Mouse (Mus musculus): ENCODE data around the gene Ifit2. TPM values are rescaled to one million over a fixed set of nuclear protein-coding genes. Genes with fewer than 3 reads are reported as not detected.

The Ifit2 gene
- 11.1 and 11.5 TPM in 2 replicates for total RNA-seq (2014; rRNA removed)
- polyA plus RNA-seq (2015; fragmentation: Nextera tagmentation; extraction: Ambion mirVana), result 8.2 and 9.0 TPM in 2 replicates

GRCm38 (mm10) chr19:34550534-34551223, at the start of gene Ifit2:
Gene Ifit2 (plus strand): TSS chr19:34550694.
- Histone ChIP-seq H3K27ac (ENCODE audit: low read depth, low read length) (peak within 1 kb of the TSS; percentile 73), H3K4me2 (ENCODE audit: low read depth, low read length, poor library complexity, severe bottlenecking) (peak within 1 kb of the TSS; percentile 73), H3K36me3 (ENCODE audit: insufficient read depth, low read length) (no peaks in the 10 kb centered on the region), H3K27me3 (ENCODE audit: insufficient read depth, low read length) (no peaks in the 10 kb centered on the region), H3K9ac (replicated peaks; ENCODE audit: low read length, poor library complexity, severe bottlenecking) (peak within 1 kb of the TSS; percentile 44), H3K4me1 (ENCODE audit: insufficient read depth, low read length) (peaks cover 6% of the 10 kb centered on the region; the same call in 1 of the 2 replicates), H3K9me3 (ENCODE audit: low read length) (no peaks in the 10 kb centered on the region), H3K4me3 (ENCODE audit: low read depth, low read length) (peak within 1 kb of the TSS; percentile 49)
- DNase-seq (ENCODE audit: low spot score) (peak; percentile 92), ATAC-seq (ENCODE audit: low FRiP score) (peak; percentile 94)
- WGBS, result under 1% methylated on average over 22 of the region's 22 CpGs
- peak; percentile 82 for TF ChIP-seq CTCF (IDR thresholded peaks at IDR 0.05)

- WGBS, result 53% methylated on average over 4 of the region's 4 CpGs
- no peaks in the 10 kb centered on the region for H3K4me1 ChIP-seq (ENCODE audit: insufficient read depth, low read length)
- H3K4me3 ChIP-seq (ENCODE audit: low read depth, low read length), result no peak overlapping the region
- H3K27ac ChIP-seq (ENCODE audit: low read depth, low read length), result no peak overlapping the region
- DNase-seq (ENCODE audit: low spot score) (peak; percentile 33), ATAC-seq (ENCODE audit: low FRiP score) (peak; percentile 66; the same call in 1 of the 2 replicates)
- H3K36me3 ChIP-seq (ENCODE audit: insufficient read depth, low read length), result no peaks in the 10 kb centered on the region; the same call in 1 of the 2 replicates
- H3K4me2 ChIP-seq (ENCODE audit: low read depth, low read length, poor library complexity, severe bottlenecking), result no peak overlapping the region
- TF ChIP-seq CTCF (IDR thresholded peaks at IDR 0.05), result peak; percentile 63
- no peaks in the 10 kb centered on the region for H3K27me3 ChIP-seq (ENCODE audit: insufficient read depth, low read length)
- no peaks in the 10 kb centered on the region for H3K9me3 ChIP-seq (ENCODE audit: low read length)
- H3K9ac ChIP-seq (replicated peaks; ENCODE audit: low read length, poor library complexity, severe bottlenecking), result no peak overlapping the region
These were observed 49.7 kb upstream of the Ifit2 start for GRCm38 (mm10) chr19:34500763-34501162.

- no peaks in the 10 kb centered on the region for H3K27me3 ChIP-seq (ENCODE audit: insufficient read depth, low read length)
- no peak overlapping the region for H3K9ac ChIP-seq (replicated peaks; ENCODE audit: low read length, poor library complexity, severe bottlenecking)
- no peak overlapping the region for H3K27ac ChIP-seq (ENCODE audit: low read depth, low read length)
- H3K9me3 ChIP-seq (ENCODE audit: low read length), result no peaks in the 10 kb centered on the region
- no peak for DNase-seq (ENCODE audit: low spot score)
- 91% methylated on average over 12 of the region's 12 CpGs for WGBS
- no peaks in the 10 kb centered on the region for H3K4me1 ChIP-seq (ENCODE audit: insufficient read depth, low read length)
- peaks cover 13% of the 10 kb centered on the region for H3K36me3 ChIP-seq (ENCODE audit: insufficient read depth, low read length)
- H3K4me3 ChIP-seq (ENCODE audit: low read depth, low read length), result no peak overlapping the region
- TF ChIP-seq CTCF (IDR thresholded peaks at IDR 0.05), result no peak
- ATAC-seq (ENCODE audit: low FRiP score), result no peak
- H3K4me2 ChIP-seq (ENCODE audit: low read depth, low read length, poor library complexity, severe bottlenecking), result no peak overlapping the region
These were observed 45.3 kb upstream of the Ifit2 start for GRCm38 (mm10) chr19:34505161-34505721.

- ATAC-seq (ENCODE audit: low FRiP score) (no peak), DNase-seq (ENCODE audit: low spot score) (no peak)
- no peaks in the 10 kb centered on the region for H3K9me3 ChIP-seq (ENCODE audit: low read length)
- H3K27me3 ChIP-seq (ENCODE audit: insufficient read depth, low read length), result no peaks in the 10 kb centered on the region
- 87% methylated on average over 5 of the region's 5 CpGs for WGBS
- H3K36me3 ChIP-seq (ENCODE audit: insufficient read depth, low read length), result peaks cover 13% of the 10 kb centered on the region
- no peak overlapping the region for H3K9ac ChIP-seq (replicated peaks; ENCODE audit: low read length, poor library complexity, severe bottlenecking)
- no peak overlapping the region for H3K4me3 ChIP-seq (ENCODE audit: low read depth, low read length)
- H3K27ac ChIP-seq (ENCODE audit: low read depth, low read length), result no peak overlapping the region
- no peak for TF ChIP-seq CTCF (IDR thresholded peaks at IDR 0.05)
- H3K4me2 ChIP-seq (ENCODE audit: low read depth, low read length, poor library complexity, severe bottlenecking), result no peak overlapping the region
- H3K4me1 ChIP-seq (ENCODE audit: insufficient read depth, low read length), result no peaks in the 10 kb centered on the region
These were observed 39.8 kb upstream of the Ifit2 start for GRCm38 (mm10) chr19:34510717-34511116.

- H3K9ac ChIP-seq (replicated peaks; ENCODE audit: low read length, poor library complexity, severe bottlenecking), result no peak overlapping the region
- no peaks in the 10 kb centered on the region for H3K9me3 ChIP-seq (ENCODE audit: low read length)
These were observed 39.0 kb upstream of the Ifit2 start for GRCm38 (mm10) chr19:34511528-34511927.

GRCm38 (mm10) chr19:34515681-34516080, 34.8 kb upstream of the Ifit2 start:
- WGBS, result 89% methylated on average over 3 of the region's 3 CpGs
- ATAC-seq (ENCODE audit: low FRiP score) (no peak), DNase-seq (ENCODE audit: low spot score) (no peak)
- H3K36me3 ChIP-seq (ENCODE audit: insufficient read depth, low read length), result 0 out of 2 replicates have a peak, but pooled peaks cover 7% of the 10 kb centered on the region
- H3K27ac ChIP-seq (ENCODE audit: low read depth, low read length), result no peak overlapping the region
- no peaks in the 10 kb centered on the region for H3K4me1 ChIP-seq (ENCODE audit: insufficient read depth, low read length)
- no peaks in the 10 kb centered on the region for H3K27me3 ChIP-seq (ENCODE audit: insufficient read depth, low read length)
- no peaks in the 10 kb centered on the region for H3K9me3 ChIP-seq (ENCODE audit: low read length)
- no peak for TF ChIP-seq CTCF (IDR thresholded peaks at IDR 0.05)
- H3K4me2 ChIP-seq (ENCODE audit: low read depth, low read length, poor library complexity, severe bottlenecking), result no peak overlapping the region
- no peak overlapping the region for H3K9ac ChIP-seq (replicated peaks; ENCODE audit: low read length, poor library complexity, severe bottlenecking)
- H3K4me3 ChIP-seq (ENCODE audit: low read depth, low read length), result no peak overlapping the region

More at GRCm38 (mm10) chr19:34511528-34511927, 39.0 kb upstream of the Ifit2 start:
- no peak for TF ChIP-seq CTCF (IDR thresholded peaks at IDR 0.05)
- Histone ChIP-seq H3K4me1 (ENCODE audit: insufficient read depth, low read length) (no peaks in the 10 kb centered on the region), H3K4me3 (ENCODE audit: low read depth, low read length) (no peak overlapping the region), H3K36me3 (ENCODE audit: insufficient read depth, low read length) (peaks cover 7% of the 10 kb centered on the region), H3K27ac (ENCODE audit: low read depth, low read length) (no peak overlapping the region), H3K27me3 (ENCODE audit: insufficient read depth, low read length) (no peaks in the 10 kb centered on the region), H3K4me2 (ENCODE audit: low read depth, low read length, poor library complexity, severe bottlenecking) (no peak overlapping the region)
- ATAC-seq (ENCODE audit: low FRiP score) (no peak), DNase-seq (ENCODE audit: low spot score) (no peak)
- WGBS, result 78% methylated on average over 8 of the region's 8 CpGs
